Mouse (Mus musculus): ENCODE measurements at regions not wholly inside any gene's neighbourhood (a gene's known extent, or its start where the extent isn't known, plus 50 kb on each side); places are given as distances from the start of the nearest gene placed in this dataset.

DNA sequence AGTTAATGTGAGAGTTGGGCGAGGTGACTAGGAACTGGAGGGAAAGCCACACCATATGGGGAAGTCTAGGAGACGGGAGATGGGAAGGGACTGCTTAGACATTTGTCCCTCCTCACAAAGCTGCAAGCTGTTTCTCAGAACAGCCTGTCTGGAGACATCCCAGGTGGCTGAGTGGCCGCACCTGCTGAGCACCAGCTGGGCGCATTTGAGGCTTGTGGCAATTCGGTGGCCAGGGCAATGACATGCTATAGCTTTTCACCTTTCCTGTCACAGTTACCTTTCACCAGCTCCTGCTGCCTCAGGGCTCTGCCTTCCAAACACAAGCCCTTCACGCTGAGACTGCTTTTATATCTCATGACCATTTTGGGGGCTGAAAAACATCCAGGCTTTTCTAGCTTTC lies 317.5 kb upstream of the Fam92a start:
- Histone ChIP-seq H3K27me3 (ENCODE audit: control insufficient read depth, insufficient read depth, low read length) (no peaks in the 10 kb centered on the region), H3K4me3 (ENCODE audit: low read depth, low read length) (no peak overlapping the region), H3K27ac (ENCODE audit: low read length) (no peak overlapping the region), H3K9me3 (ENCODE audit: control insufficient read depth, low read depth, low read length) (no peaks in the 10 kb centered on the region), H3K4me2 (replicated peaks; ENCODE audit: low read depth, low read length) (no peak overlapping the region), H3K36me3 (ENCODE audit: control insufficient read depth, insufficient read depth, low read length) (no peaks in the 10 kb centered on the region), H3K9ac (replicated peaks; ENCODE audit: low read depth, low read length) (no peak overlapping the region), H3K4me1 (ENCODE audit: control insufficient read depth, insufficient read depth, low read length) (no peaks in the 10 kb centered on the region)
- WGBS = 75% methylated on average over 6 of the region's 6 CpGs
- ATAC-seq (ENCODE audit: insufficient number of reproducible peaks, insufficient read depth, low FRiP score, low read depth) = no peak

DNA sequence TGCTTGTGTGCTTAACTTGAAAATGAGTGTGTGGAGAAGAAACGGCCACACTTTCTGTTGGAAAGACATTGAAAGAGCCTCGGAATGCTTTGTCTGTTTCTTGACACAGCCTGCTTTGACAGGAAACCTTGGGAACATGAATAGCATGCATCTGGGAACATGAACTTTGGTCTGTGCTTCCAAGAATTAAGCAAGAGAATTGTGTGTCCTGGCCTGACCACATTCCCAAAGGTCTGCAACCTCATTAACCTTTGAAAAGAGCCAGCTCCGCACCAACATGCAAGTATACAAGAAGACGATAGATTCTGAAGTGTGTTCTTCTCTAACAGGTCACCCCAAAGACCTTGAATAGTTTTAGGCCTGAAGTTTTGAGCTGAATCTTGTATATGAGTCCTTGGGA lies 309.7 kb upstream of the Fam92a start:
- WGBS = 70% methylated on average over 4 of the region's 4 CpGs
- Histone ChIP-seq H3K4me3 (ENCODE audit: low read depth, low read length) (no peak overlapping the region), H3K27me3 (ENCODE audit: control insufficient read depth, insufficient read depth, low read length) (no peaks in the 10 kb centered on the region), H3K9me3 (ENCODE audit: control insufficient read depth, low read depth, low read length) (no peaks in the 10 kb centered on the region), H3K4me2 (replicated peaks; ENCODE audit: low read depth, low read length) (no peak overlapping the region), H3K27ac (ENCODE audit: low read length) (no peak overlapping the region), H3K36me3 (ENCODE audit: control insufficient read depth, insufficient read depth, low read length) (no peaks in the 10 kb centered on the region), H3K4me1 (ENCODE audit: control insufficient read depth, insufficient read depth, low read length) (no peaks in the 10 kb centered on the region), H3K9ac (replicated peaks; ENCODE audit: low read depth, low read length) (no peak overlapping the region)
- no peak for ATAC-seq (ENCODE audit: insufficient number of reproducible peaks, insufficient read depth, low FRiP score, low read depth)

DNA sequence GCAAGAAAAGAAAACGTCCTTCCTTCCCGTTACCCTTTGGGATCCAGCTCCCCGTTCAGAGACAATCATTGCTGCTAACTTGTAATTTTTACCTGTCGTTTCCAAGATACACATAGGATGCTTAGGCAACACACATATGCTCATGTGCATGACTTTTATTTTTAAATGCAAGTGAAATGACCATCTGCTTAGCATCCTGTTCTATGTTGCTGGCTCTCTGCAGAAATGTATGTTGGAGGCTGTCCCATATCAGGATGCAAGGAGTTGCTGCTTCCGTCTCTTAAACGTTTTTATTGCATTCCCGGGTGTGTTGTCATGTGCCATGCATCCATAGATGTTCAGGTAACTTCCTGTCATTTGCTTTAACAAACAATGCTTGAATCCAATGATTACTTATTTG lies 304.9 kb upstream of the Fam92a start:
- Histone ChIP-seq H3K4me1 (ENCODE audit: control insufficient read depth, insufficient read depth, low read length) (no peaks in the 10 kb centered on the region), H3K27ac (ENCODE audit: low read length) (no peak overlapping the region), H3K27me3 (ENCODE audit: control insufficient read depth, insufficient read depth, low read length) (no peaks in the 10 kb centered on the region), H3K9ac (replicated peaks; ENCODE audit: low read depth, low read length) (no peak overlapping the region), H3K4me3 (ENCODE audit: low read depth, low read length) (no peak overlapping the region), H3K4me2 (replicated peaks; ENCODE audit: low read depth, low read length) (no peak overlapping the region), H3K36me3 (ENCODE audit: control insufficient read depth, insufficient read depth, low read length) (no peaks in the 10 kb centered on the region), H3K9me3 (ENCODE audit: control insufficient read depth, low read depth, low read length) (no peaks in the 10 kb centered on the region)
- no peak for ATAC-seq (ENCODE audit: insufficient number of reproducible peaks, insufficient read depth, low FRiP score, low read depth)
- WGBS = 81% methylated on average over 7 of the region's 7 CpGs

DNA sequence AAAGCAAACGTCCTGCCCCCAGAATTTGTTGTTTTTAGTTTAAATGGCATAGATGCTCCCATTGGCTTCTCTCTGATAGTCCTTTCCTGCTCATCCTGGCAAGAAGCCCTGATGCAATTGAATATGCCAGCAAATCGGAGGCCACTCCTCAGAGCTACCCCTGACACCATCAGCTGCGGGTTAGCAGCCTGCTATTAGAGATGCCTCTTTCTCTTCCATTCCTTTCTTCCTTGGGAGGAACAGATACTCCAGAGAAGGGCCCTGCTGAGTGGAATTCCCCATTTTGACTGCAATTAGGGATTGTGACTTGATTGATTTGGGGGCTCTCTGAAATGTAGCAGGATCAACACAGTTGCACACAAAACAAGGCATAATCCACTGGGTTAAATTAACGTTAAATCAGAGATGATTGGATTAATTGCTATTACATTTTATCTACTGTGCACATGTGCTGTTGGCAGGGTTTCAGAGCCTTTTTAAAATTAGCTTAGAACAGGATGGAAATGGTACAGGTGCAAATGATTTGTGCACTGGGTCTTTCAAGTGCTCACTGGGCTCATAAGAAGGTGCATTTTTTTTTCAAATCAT lies 303.3 kb upstream of the Fam92a start:
- ATAC-seq (ENCODE audit: insufficient number of reproducible peaks, insufficient read depth, low FRiP score, low read depth) = no peak
- Histone ChIP-seq H3K4me2 (replicated peaks; ENCODE audit: low read depth, low read length) (no peak overlapping the region), H3K4me3 (ENCODE audit: low read depth, low read length) (no peak overlapping the region), H3K9ac (replicated peaks; ENCODE audit: low read depth, low read length) (no peak overlapping the region), H3K36me3 (ENCODE audit: control insufficient read depth, insufficient read depth, low read length) (no peaks in the 10 kb centered on the region), H3K9me3 (ENCODE audit: control insufficient read depth, low read depth, low read length) (no peaks in the 10 kb centered on the region), H3K4me1 (ENCODE audit: control insufficient read depth, insufficient read depth, low read length) (no peaks in the 10 kb centered on the region), H3K27ac (ENCODE audit: low read length) (no peak overlapping the region), H3K27me3 (ENCODE audit: control insufficient read depth, insufficient read depth, low read length) (no peaks in the 10 kb centered on the region)
- WGBS = 58% methylated on average over 4 of the region's 4 CpGs

DNA sequence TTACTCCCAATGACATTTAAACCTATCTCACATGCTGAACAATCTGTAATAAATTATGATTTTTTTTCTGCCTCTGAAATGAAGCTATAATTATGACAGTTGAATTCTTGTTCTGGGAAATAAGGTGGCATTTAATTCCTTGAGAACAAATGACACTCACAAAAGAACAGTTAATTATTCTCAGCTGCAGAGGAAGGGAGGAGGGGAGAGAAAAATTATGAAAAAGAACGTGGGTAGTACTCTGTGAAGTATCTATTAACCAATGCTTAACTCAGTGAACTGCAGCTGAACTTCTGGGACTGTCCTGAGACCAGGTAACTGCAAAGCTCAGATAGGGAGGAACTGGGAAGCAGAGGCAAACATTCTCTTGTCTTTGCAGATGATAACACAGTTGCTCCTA lies 302.6 kb upstream of the Fam92a start:
- H3K36me3 ChIP-seq (ENCODE audit: control insufficient read depth, insufficient read depth, low read length) = no peaks in the 10 kb centered on the region
- no peaks in the 10 kb centered on the region for H3K27me3 ChIP-seq (ENCODE audit: control insufficient read depth, insufficient read depth, low read length)
- no peaks in the 10 kb centered on the region for H3K9me3 ChIP-seq (ENCODE audit: control insufficient read depth, low read depth, low read length)
- H3K9ac ChIP-seq (replicated peaks; ENCODE audit: low read depth, low read length) = no peak overlapping the region
- ATAC-seq (ENCODE audit: insufficient number of reproducible peaks, insufficient read depth, low FRiP score, low read depth) = no peak
- 48% methylated on average over 1 of the region's 1 CpGs for WGBS
- no peak overlapping the region for H3K4me3 ChIP-seq (ENCODE audit: low read depth, low read length)
- H3K4me2 ChIP-seq (replicated peaks; ENCODE audit: low read depth, low read length) = no peak overlapping the region
- no peaks in the 10 kb centered on the region for H3K4me1 ChIP-seq (ENCODE audit: control insufficient read depth, insufficient read depth, low read length)
- H3K27ac ChIP-seq (ENCODE audit: low read length) = no peak overlapping the region

DNA sequence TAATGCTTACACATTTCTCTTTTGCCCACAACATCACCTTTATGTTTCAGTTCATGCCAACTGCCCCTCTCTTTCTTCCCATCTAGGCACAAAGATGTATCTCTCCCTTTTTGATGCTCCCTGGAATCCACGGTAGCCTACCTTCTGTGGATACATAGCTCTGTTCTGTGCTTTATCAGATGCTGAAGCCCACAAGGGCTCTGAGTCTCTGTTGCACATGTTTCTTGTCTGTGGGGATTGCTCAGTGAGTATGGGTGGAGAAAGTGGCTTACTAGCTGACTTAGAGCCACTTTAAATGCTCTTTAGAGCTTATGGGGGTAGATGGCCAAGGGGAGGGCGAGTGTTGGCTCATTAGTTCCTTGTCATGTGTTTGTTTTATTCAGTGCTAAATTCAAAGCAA lies 289.9 kb upstream of the Fam92a start:
- ATAC-seq (ENCODE audit: insufficient number of reproducible peaks, insufficient read depth, low FRiP score, low read depth) = no peak
- H3K9me3 ChIP-seq (ENCODE audit: control insufficient read depth, low read depth, low read length) = no peaks in the 10 kb centered on the region
- WGBS = 64% methylated on average over 2 of the region's 2 CpGs

DNA sequence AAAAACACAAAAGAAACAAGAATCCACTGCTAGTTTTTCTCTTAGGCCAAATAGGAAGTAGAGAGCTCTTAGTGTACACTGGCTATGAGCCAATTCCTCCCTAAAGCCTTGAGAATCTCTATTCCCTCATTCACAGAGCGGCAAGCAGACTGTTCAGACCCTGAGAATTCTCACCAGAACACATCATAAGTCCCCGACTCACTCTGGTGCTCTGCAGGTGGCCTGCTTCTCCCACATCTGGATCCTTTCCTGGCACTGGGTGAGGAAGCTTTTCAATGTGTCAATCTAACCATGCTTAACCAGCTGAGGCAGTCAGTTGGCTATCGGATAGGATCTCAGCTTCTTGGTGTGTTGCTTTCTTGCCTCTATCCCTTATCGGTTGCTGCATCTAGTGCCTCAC lies 289.4 kb upstream of the Fam92a start:
- Histone ChIP-seq H3K36me3 (ENCODE audit: control insufficient read depth, insufficient read depth, low read length) (no peaks in the 10 kb centered on the region), H3K27me3 (ENCODE audit: control insufficient read depth, insufficient read depth, low read length) (no peaks in the 10 kb centered on the region), H3K4me1 (ENCODE audit: control insufficient read depth, insufficient read depth, low read length) (peaks cover 8% of the 10 kb centered on the region), H3K9ac (replicated peaks; ENCODE audit: low read depth, low read length) (no peak overlapping the region), H3K4me2 (replicated peaks; ENCODE audit: low read depth, low read length) (no peak overlapping the region), H3K27ac (ENCODE audit: low read length) (peak overlapping the region; percentile 44; the same call in 1 of the 2 replicates), H3K9me3 (ENCODE audit: control insufficient read depth, low read depth, low read length) (no peaks in the 10 kb centered on the region), H3K4me3 (ENCODE audit: low read depth, low read length) (no peak overlapping the region)
- ATAC-seq (ENCODE audit: insufficient number of reproducible peaks, insufficient read depth, low FRiP score, low read depth) = peak; percentile 61; the same call in 1 of the 2 replicates
- WGBS = 26% methylated on average over 4 of the region's 4 CpGs

More for the DNA sequence above, 289.9 kb upstream of the Fam92a start:
- Histone ChIP-seq H3K27me3 (ENCODE audit: control insufficient read depth, insufficient read depth, low read length) (no peaks in the 10 kb centered on the region), H3K4me3 (ENCODE audit: low read depth, low read length) (no peak overlapping the region), H3K9ac (replicated peaks; ENCODE audit: low read depth, low read length) (no peak overlapping the region), H3K36me3 (ENCODE audit: control insufficient read depth, insufficient read depth, low read length) (no peaks in the 10 kb centered on the region), H3K4me1 (ENCODE audit: control insufficient read depth, insufficient read depth, low read length) (peaks cover 8% of the 10 kb centered on the region), H3K4me2 (replicated peaks; ENCODE audit: low read depth, low read length) (no peak overlapping the region), H3K27ac (ENCODE audit: low read length) (peak overlapping the region; percentile 44; the same call in 1 of the 2 replicates)

DNA sequence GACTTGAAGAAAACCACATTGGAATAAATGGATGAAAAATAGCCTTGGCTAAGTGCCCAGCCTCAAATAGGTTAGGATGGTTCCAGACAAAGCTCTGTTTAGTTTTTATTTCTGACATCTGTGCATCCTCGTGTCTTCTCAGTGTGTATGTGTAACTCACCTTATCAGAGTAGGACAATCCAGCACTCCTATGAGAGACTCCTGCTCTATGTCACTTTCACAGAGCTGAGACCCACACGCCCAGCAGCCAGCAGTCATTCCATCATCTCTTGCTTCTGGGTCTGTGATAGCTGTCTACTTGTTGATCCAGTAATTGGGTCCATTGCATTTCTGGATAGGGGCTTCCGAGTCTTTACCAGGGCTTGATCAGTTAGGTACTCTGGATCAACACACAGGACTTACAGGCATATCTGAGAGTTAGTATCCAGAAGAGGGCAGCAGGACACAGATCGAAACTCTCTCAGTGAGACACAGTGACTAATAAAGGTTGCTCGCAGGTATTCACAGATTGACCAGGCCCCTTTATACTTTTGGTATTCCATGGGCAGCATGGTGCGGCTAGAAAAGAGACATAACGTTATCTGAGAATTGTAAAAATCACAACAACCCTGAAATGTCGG lies 286.3 kb upstream of the Fam92a start:
- no peaks in the 10 kb centered on the region for H3K9me3 ChIP-seq (ENCODE audit: control insufficient read depth, low read depth, low read length)
- H3K4me3 ChIP-seq (ENCODE audit: low read depth, low read length) = no peak overlapping the region
- H3K27ac ChIP-seq (ENCODE audit: low read length) = no peak overlapping the region
- no peaks in the 10 kb centered on the region for H3K36me3 ChIP-seq (ENCODE audit: control insufficient read depth, insufficient read depth, low read length)
- 64% methylated on average over 8 of the region's 8 CpGs for WGBS
- peak; percentile 54; the same call in 1 of the 2 replicates for ATAC-seq (ENCODE audit: insufficient number of reproducible peaks, insufficient read depth, low FRiP score, low read depth)
- H3K27me3 ChIP-seq (ENCODE audit: control insufficient read depth, insufficient read depth, low read length) = no peaks in the 10 kb centered on the region
- peaks cover 8% of the 10 kb centered on the region for H3K4me1 ChIP-seq (ENCODE audit: control insufficient read depth, insufficient read depth, low read length)
- H3K4me2 ChIP-seq (replicated peaks; ENCODE audit: low read depth, low read length) = no peak overlapping the region
- no peak overlapping the region for H3K9ac ChIP-seq (replicated peaks; ENCODE audit: low read depth, low read length)

DNA sequence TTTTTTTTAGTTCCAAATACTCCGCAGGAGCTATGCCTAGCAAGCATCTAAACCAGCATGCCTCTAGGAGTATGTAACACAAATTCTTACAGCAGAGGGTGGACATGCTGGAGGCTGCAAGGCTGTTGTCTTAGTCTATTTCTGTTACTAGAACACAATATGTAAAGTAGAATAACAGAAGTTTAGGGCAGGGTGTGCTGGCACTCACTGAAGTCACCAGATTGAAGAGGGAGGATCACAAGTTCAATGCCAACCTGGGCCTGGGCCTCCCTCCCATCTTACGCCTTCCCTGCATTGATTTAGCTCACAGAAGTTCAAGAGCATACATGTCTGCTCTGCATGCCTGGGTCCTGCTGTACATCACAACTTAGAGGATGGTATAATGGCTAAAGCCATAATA lies 280.3 kb upstream of the Fam92a start:
- no peaks in the 10 kb centered on the region for H3K27me3 ChIP-seq (ENCODE audit: control insufficient read depth, insufficient read depth, low read length)
- no peak for ATAC-seq (ENCODE audit: insufficient number of reproducible peaks, insufficient read depth, low FRiP score, low read depth)
- no peaks in the 10 kb centered on the region for H3K36me3 ChIP-seq (ENCODE audit: control insufficient read depth, insufficient read depth, low read length)
- no peak overlapping the region for H3K9ac ChIP-seq (replicated peaks; ENCODE audit: low read depth, low read length)
- WGBS = 95% methylated on average over 2 of the region's 2 CpGs
- no peak overlapping the region for H3K27ac ChIP-seq (ENCODE audit: low read length)
- no peaks in the 10 kb centered on the region for H3K4me1 ChIP-seq (ENCODE audit: control insufficient read depth, insufficient read depth, low read length)
- H3K4me3 ChIP-seq (ENCODE audit: low read depth, low read length) = no peak overlapping the region
- H3K4me2 ChIP-seq (replicated peaks; ENCODE audit: low read depth, low read length) = no peak overlapping the region
- peaks cover 3% of the 10 kb centered on the region; the same call in 1 of the 2 replicates for H3K9me3 ChIP-seq (ENCODE audit: control insufficient read depth, low read depth, low read length)
